Mouse (Mus musculus): ENCODE results near the gene Erc1. TPM values are rescaled to one million over a fixed set of nuclear protein-coding genes. Genes with fewer than 3 reads are reported as not detected.
"Not testable (repeated sequence)": the region's sequence is repeated elsewhere in the genome, so short reads cannot be mapped to it uniquely, and the experiment has no call there.

Erc1 gene
- total RNA-seq, 2 experiments from 2014 or later, result 47.4 to 49.2 TPM

- no peak; the same call in 1 of the 2 replicates for TF ChIP-seq CTCF (IDR thresholded peaks at IDR 0.05)
- intact Hi-C loops (cut with DNase I), result loop anchor here (1.0 to 5.0 kb wide), 5 partner anchors 17 to 360 kb away; partner anchors contain the start of gene Rad52
- DNase-seq (ENCODE audit: extremely low spot score in 1 of 2, low spot score in 2 of 2), result no peak
- Histone ChIP-seq H3K27ac (peak overlapping the region; percentile 96), H3K4me3 (peak overlapping the region; percentile 99)
Observed at GRCm38 (mm10) chr6:119847518-119848033, 391 bp downstream of the Erc1 start.

GRCm38 (mm10) chr6:119846751-119847517, 1.0 kb downstream of the Erc1 start:
- peak overlapping the region; percentile 96 for H3K27ac ChIP-seq
- intact Hi-C loops (cut with DNase I), result loop anchor here (5.0 kb wide), 1 partner anchor 360 kb away; no protein-coding TSS in a partner anchor
- no peak for DNase-seq (ENCODE audit: extremely low spot score in 1 of 2, low spot score in 2 of 2)
- TF ChIP-seq CTCF (IDR thresholded peaks at IDR 0.05), result no peak
- H3K4me3 ChIP-seq, result peak overlapping the region; percentile 99

- DNase-seq (ENCODE audit: extremely low spot score in 1 of 2, low spot score in 2 of 2), result no peak
- no peak for TF ChIP-seq CTCF (IDR thresholded peaks at IDR 0.05)
- intact Hi-C loops (cut with DNase I), result no loop called here
- no peak overlapping the region for H3K4me3 ChIP-seq
- no peak overlapping the region for H3K27ac ChIP-seq
Observed at GRCm38 (mm10) chr6:119829951-119830350, 18.0 kb downstream of the Erc1 start.

- intact Hi-C loops (cut with DNase I), result no loop called here
- Histone ChIP-seq H3K4me3 (no peak overlapping the region), H3K27ac (no peak overlapping the region)
- no peak for TF ChIP-seq CTCF (IDR thresholded peaks at IDR 0.05)
- no peak for DNase-seq (ENCODE audit: extremely low spot score in 1 of 2, low spot score in 2 of 2)
Observed at GRCm38 (mm10) chr6:119828165-119828564, 19.8 kb downstream of the Erc1 start.

- no peak for DNase-seq (ENCODE audit: extremely low spot score in 1 of 2, low spot score in 2 of 2)
- no peak for TF ChIP-seq CTCF (IDR thresholded peaks at IDR 0.05)
Observed at GRCm38 (mm10) chr6:119826701-119827100, 21.3 kb downstream of the Erc1 start.

GRCm38 (mm10) chr6:119822216-119822615, 25.8 kb downstream of the Erc1 start:
- Histone ChIP-seq H3K27ac (no peak overlapping the region; the same call in 1 of the 2 replicates), H3K4me3 (no peak overlapping the region)
- TF ChIP-seq CTCF (IDR thresholded peaks at IDR 0.05), result no peak
- intact Hi-C loops (cut with DNase I), result no loop called here
- no peak for DNase-seq (ENCODE audit: extremely low spot score in 1 of 2, low spot score in 2 of 2)

More at GRCm38 (mm10) chr6:119826701-119827100, 21.3 kb downstream of the Erc1 start:
- Histone ChIP-seq H3K27ac (no peak overlapping the region), H3K4me3 (no peak overlapping the region)
- intact Hi-C loops (cut with DNase I), result no loop called here

GRCm38 (mm10) chr6:119821158-119821557, 26.8 kb downstream of the Erc1 start:
- no peak for TF ChIP-seq CTCF (IDR thresholded peaks at IDR 0.05)
- intact Hi-C loops (cut with DNase I), result no loop called here
- H3K27ac ChIP-seq, result no peak overlapping the region
- DNase-seq (ENCODE audit: extremely low spot score in 1 of 2, low spot score in 2 of 2), result no peak
- H3K4me3 ChIP-seq, result no peak overlapping the region

GRCm38 (mm10) chr6:119818541-119818940, 29.4 kb downstream of the Erc1 start:
- no peak overlapping the region for H3K27ac ChIP-seq
- no peak overlapping the region for H3K4me3 ChIP-seq
- DNase-seq (ENCODE audit: extremely low spot score in 1 of 2, low spot score in 2 of 2), result no peak
- intact Hi-C loops (cut with DNase I), result no loop called here
- no peak for TF ChIP-seq CTCF (IDR thresholded peaks at IDR 0.05)

GRCm38 (mm10) chr6:119815426-119815825, 32.5 kb downstream of the Erc1 start:
- H3K4me3 ChIP-seq, result no peak overlapping the region
- DNase-seq (ENCODE audit: extremely low spot score in 1 of 2, low spot score in 2 of 2), result no peak
- intact Hi-C loops (cut with DNase I), result no loop called here
- H3K27ac ChIP-seq, result no peak overlapping the region
- no peak for TF ChIP-seq CTCF (IDR thresholded peaks at IDR 0.05)

- H3K27ac ChIP-seq; DNase-seq (ENCODE audit: extremely low spot score in 1 of 2, low spot score in 2 of 2); intact Hi-C loops (cut with DNase I); H3K4me3 ChIP-seq: not testable (repeated sequence)
Observed at GRCm38 (mm10) chr6:119813055-119813454, 34.9 kb downstream of the Erc1 start.

- TF ChIP-seq CTCF (IDR thresholded peaks at IDR 0.05), result no peak
- DNase-seq (ENCODE audit: extremely low spot score in 1 of 2, low spot score in 2 of 2), result no peak
Observed at GRCm38 (mm10) chr6:119808726-119809505, 39.1 kb downstream of the Erc1 start.

GRCm38 (mm10) chr6:119803239-119803638, 44.7 kb downstream of the Erc1 start:
- Histone ChIP-seq H3K27ac (no peak overlapping the region), H3K4me3 (no peak overlapping the region)
- no peak for DNase-seq (ENCODE audit: extremely low spot score in 1 of 2, low spot score in 2 of 2)
- intact Hi-C loops (cut with DNase I), result no loop called here
- TF ChIP-seq CTCF (IDR thresholded peaks at IDR 0.05), result no peak

More at GRCm38 (mm10) chr6:119808726-119809505, 39.1 kb downstream of the Erc1 start:
- intact Hi-C loops (cut with DNase I), result loop anchor here (1.0 kb wide), 1 partner anchor 39 kb away; the partner anchor contains the start of gene Erc1
- H3K4me3 ChIP-seq, result no peak overlapping the region
- no peak overlapping the region for H3K27ac ChIP-seq

Measured in left cerebral cortex, adult 2 months (tissue).